Mouse (Mus musculus): ENCODE results near the gene Kat2b.
"Not testable (repeated sequence)": the region's sequence is repeated elsewhere in the genome, so short reads cannot be mapped to it uniquely, and the experiment has no call there.

Gene Kat2b

GRCm38 (mm10) chr17:53598571-53598970, 31.9 kb downstream of the Kat2b start:
- no peak for DNase-seq (ENCODE audit: low spot score)

GRCm38 (mm10) chr17:53603236-53603635, 36.6 kb downstream of the Kat2b start:
- DNase-seq (ENCODE audit: low spot score): not testable (repeated sequence)

DNA sequence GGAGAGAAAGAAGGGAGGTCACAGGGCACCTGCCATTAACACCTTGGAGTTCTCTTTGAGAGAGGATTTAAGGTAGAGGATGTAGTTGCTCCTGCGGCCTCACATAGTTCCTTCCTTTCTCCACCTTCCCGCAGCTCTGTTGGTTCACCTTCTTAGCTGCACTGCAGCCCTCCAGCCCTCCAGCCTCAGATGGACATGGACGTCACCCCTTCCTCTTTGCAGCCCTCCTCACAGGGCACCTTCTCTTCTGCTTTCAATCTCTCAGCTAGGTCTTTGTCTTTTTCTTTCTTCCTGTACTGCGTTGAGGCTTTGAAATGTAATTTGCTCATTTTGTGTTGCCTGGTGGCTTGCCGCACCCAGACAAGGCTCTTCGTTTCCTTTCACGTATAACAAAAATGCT, 39.4 kb downstream of the Kat2b start:
- DNase-seq (ENCODE audit: low spot score): not testable (repeated sequence)

DNA sequence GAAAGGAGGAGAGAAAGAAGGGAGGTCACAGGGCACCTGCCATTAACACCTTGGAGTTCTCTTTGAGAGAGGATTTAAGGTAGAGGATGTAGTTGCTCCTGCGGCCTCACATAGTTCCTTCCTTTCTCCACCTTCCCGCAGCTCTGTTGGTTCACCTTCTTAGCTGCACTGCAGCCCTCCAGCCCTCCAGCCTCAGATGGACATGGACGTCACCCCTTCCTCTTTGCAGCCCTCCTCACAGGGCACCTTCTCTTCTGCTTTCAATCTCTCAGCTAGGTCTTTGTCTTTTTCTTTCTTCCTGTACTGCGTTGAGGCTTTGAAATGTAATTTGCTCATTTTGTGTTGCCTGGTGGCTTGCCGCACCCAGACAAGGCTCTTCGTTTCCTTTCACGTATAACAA, 42.3 kb downstream of the Kat2b start:
- DNase-seq (ENCODE audit: low spot score): not testable (repeated sequence)

DNA sequence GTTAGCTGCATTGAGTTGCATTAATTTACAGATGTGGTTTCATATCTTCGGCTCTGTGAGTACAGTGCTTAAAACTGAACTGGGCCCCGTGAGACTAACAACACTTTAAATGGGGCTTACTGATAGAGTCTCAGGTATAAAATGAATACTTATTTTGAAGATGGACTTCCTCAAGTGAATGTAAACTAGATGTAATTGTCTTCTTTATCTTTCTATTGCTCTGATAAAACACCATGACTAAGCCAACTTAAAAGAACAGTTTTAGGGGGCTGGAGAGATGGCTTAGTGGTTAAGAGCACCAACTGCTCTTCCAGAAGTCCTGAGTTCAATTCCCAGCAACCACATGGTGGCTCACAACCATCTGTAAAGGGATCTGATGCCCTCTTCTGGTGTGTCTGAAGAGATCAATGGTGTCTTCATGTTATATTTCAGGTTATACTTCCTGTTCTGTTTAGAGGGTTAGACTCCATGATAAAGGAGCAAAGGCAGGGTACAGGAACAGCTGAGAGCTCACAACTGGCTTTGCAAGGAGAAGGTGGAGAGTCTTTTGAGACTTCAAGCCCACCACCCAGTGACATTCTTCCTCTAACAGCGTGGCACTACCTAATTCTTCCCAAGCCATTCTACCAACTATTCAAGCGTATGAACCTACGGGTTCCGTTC, 50.8 kb downstream of the Kat2b start:
- no peak for DNase-seq (ENCODE audit: low spot score)

DNA sequence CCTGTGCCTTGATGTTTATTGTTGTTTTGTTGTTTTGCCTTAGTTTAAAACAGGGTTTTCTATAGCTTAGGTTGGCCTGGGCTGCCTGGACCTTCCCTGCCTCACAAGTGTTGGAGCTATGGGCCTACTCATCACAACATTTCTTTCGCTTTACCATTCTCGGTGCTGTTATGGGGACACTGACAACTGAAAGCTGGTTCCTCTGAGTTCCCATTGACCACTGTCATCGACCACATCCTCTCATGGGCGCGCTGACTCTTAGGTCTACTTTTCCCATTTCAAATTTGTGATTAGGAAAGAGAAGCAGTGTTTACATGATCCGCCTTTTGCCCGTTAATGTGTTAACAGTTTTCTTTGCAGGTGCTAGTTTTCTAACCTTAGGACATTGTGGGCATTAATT, 51.7 kb downstream of the Kat2b start:
- DNase-seq (ENCODE audit: low spot score): no peak

- DNase-seq (ENCODE audit: low spot score): no peak
Observed at GRCm38 (mm10) chr17:53619391-53619790, 52.7 kb downstream of the Kat2b start.

DNA sequence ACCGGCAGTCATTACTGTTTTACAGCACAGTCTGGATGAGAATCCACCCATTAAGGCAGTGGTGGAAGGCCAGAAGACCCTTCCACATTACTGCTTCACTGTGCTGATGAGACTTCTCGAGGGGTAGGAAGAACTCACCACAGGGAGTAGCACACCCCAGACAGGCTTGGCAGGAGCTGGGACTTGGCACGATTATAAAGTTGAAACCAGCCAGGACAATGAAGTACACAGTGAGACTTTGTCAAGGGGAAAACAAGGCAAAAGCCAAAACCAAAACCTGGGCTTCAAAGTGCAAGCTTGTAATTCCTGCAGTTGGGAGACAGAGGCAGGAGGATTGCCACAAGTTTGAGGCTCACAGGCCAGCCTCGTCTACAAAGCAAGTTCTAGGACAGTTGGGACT, 54.0 kb downstream of the Kat2b start:
- DNase-seq (ENCODE audit: low spot score): no peak

- DNase-seq (ENCODE audit: low spot score): no peak
Observed at GRCm38 (mm10) chr17:53622125-53622524, 55.5 kb downstream of the Kat2b start.

DNA sequence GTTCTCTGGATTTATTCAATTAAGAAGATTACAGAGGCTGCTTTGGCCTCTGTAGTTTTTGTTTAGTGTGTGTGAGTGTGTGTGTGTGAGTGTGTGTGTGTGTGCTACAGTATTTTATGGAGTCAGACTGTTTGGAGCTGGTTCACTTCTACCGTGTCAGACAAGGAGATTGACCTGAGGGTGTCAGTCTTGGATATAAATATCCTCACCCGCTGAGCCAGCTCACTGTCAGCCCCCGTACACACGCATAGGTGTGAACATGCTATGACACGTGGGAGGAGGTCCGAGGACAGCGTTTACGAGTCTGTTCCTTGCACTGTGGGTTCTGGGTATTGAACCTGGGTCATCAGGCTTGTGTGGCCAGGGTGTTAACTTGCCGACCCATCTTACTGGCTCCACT, 57.1 kb downstream of the Kat2b start:
- DNase-seq (ENCODE audit: low spot score): no peak

DNA sequence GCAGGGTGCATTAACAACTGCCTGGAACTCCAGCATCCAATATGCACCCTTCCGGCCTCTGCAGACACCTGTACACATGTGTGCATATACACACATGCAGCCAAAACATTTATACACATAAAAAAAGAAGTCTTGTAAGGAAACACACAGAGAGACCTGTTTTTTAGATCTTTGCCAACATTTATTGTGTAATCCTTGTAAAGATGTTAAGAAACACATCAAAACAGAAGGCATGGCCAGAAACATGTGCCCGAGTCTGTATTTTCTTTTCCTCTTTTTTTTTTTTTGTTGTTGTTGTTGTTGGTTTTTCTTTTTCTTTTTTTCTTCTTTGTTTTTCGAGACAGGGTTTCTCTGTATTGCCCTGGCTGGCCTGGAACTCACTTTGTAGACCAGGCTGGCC, 59.5 kb downstream of the Kat2b start:
- no peak for DNase-seq (ENCODE audit: low spot score)

DNA sequence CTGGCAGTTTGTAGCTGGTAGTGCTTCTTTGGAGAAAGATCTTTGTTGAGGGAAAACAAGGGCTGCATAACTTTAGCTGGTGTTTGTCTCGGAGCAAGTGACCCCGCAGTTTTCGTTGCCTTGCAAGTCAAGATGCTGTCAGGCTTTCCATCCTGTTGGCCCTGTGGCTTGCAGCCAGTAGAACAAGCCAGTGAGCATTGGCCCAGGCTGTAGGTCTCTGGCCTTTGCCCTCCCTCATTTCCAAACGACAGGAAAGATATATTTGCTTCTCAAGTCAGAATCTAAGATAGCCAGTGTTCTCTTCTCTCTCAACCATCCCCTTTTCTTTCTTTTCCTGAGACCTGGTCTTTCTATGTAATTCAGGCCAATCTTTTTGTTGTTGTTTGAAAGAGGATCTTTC, 60.8 kb downstream of the Kat2b start:
- DNase-seq (ENCODE audit: low spot score): no peak

DNA sequence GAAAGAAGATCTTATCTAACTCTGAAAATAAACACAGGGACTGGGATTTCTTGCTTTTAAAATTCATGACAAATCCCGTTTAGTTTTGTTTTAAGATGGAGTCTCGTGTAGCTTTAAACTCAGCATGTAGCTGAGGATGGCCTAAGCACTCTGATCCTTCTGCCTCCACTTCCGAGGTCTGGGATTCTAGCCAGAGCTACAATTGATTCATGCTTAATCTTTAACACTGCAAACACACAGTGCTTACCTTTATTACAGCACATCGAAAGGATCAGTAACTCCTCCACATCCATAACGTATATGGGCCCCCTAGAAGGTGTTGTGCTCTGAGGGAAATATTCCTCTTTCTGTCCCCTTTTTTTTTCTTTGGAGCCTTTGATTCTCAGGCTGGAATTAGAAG, 61.5 kb downstream of the Kat2b start:
- no peak for DNase-seq (ENCODE audit: low spot score)

DNA sequence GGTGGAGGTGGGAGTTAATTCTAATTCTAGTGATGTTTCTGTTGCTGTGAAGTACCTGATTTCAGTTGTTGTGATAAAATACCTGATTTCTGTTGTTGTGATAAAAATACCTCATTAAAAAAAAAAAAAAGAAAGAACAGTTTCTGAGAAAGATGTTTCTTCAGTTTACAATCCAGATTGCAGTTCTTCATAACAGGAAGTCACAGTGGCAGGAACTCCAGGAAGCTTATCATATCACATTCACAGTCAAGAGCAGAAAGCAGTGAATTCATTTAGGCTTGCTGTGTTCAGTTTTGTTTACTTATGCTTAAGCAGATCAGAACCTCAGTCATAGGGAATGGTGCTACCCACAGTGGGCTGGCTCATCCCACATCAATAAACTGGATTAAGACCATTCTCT, 64.7 kb downstream of the Kat2b start:
- DNase-seq (ENCODE audit: low spot score): no peak

DNA sequence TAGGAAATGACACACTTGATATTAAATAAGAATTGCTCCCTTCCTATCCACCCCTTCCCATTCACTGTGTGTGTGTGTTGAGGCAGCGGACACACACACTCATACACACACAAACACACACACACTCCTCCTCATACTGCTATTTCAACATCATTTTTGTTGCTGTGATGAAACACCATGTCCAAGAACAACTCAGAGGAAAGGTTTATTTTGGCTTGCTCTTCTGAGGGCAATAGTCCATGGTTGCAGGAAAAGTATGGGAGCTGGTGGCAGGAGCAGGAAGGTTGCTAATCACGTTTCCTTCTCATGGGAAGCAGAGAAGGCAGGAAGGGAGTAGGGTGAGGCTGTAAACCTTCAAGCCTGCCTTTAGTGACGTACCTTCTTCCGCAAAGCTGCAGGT, 76.7 kb downstream of the Kat2b start:
- DNase-seq (ENCODE audit: low spot score): no peak

GRCm38 (mm10) chr17:53650251-53650661, 83.6 kb downstream of the Kat2b start:
- peak; percentile 25 for DNase-seq (ENCODE audit: low spot score)

GRCm38 (mm10) chr17:53654596-53654995, 87.9 kb downstream of the Kat2b start:
- DNase-seq (ENCODE audit: low spot score): no peak

DNA sequence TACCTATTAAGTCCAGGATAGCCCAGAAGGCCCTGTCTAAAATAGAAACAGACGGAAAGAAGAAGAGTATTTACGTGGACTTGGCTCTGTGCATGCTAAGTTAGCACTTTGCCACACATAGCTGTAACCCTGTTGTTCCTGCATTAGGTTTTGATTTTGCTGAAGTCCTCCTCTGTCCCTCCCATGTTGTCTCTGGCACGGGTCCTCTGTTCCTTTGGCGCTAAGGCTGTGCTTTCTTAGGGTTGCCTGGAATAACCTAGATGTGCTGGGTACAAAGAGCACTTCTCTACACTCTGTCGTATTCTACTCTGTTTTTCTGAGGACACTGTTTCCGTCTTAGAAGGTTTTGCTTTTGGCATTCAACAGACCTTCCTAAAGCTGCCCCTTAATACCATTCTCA, 88.4 kb downstream of the Kat2b start:
- DNase-seq (ENCODE audit: low spot score): no peak

DNA sequence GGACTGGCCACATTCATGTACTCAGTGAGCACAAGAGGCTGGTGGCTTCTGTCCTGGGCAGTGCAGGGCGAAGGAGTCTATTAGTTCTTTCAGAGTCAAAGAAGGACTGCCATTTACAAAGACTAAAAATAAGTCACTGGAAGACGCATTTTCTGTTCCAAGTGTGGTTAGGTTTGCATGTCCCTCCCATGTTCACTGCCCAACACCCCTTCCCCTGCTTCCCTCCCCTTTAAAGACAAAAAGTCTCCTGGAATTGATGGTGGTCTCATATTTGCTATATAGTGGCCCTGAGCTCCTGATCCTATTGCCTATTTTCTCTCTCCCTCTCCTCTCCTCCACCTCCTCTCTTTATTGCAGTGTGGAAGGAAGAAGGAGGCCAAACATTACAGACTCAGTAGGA, 89.3 kb downstream of the Kat2b start:
- no peak for DNase-seq (ENCODE audit: low spot score)

- no peak for DNase-seq (ENCODE audit: low spot score)
Observed at GRCm38 (mm10) chr17:53656369-53656860, 89.8 kb downstream of the Kat2b start.

DNA sequence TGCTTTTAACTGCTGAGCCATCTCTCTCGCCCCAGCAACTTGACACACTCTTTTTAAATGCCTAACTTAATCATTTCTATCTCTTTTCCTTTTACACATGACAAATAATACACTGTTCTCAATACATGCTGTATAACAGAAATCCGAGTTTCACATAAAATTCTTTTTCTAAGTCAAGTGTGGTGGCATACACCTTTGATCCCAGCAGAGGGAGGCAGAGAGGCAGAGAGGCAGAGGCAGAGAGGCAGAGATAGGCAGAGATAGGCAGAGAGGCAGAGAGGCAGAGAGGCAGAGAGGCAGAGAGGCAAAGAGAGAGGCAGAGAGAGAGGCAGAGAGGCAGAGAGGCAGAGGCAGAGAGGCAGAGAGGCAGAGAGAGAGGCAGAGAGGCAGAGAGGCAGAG, 90.7 kb downstream of the Kat2b start:
- not testable (repeated sequence) for DNase-seq (ENCODE audit: low spot score)

DNA sequence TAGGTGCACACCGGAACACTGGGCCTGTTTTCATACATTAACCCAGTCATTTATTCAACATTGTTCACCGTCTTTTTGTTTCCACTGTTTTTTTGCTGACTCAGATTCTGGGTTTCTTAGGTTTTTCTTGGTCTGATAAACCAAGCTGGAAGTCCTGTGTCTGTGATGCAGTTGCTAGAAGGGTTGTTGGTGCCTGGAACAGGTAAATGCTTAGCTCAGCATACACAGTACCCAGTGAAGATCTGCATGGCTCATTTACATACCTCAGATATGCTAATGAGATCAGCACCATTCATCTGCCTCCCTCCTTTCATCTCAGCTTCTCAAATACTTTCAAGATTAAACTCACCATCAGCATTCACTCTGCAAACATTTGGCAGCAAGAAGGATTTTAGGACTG, 92.0 kb downstream of the Kat2b start:
- no peak for DNase-seq (ENCODE audit: low spot score)

GRCm38 (mm10) chr17:53659230-53659629, 92.6 kb downstream of the Kat2b start:
- DNase-seq (ENCODE audit: low spot score): no peak

GRCm38 (mm10) chr17:53659738-53660137, 93.1 kb downstream of the Kat2b start:
- no peak for DNase-seq (ENCODE audit: low spot score)

All from ovary, adult 18-20 months (tissue).